Mouse (Mus musculus): Measurements from ENCODE around the gene C1rl. TPM values are rescaled to one million over a fixed set of nuclear protein-coding genes. Genes with fewer than 3 reads are reported as not detected.
A peak's percentile ranks its signal among the peaks of the same experiment; 100 is the strongest.
"Not testable (repeated sequence)": the region's sequence is repeated elsewhere in the genome, so short reads cannot be mapped to it uniquely, and the experiment has no call there.

Gene C1rl
- polyA plus RNA-seq, 1 experiment from 2014 or later = 0.42 TPM

DNA sequence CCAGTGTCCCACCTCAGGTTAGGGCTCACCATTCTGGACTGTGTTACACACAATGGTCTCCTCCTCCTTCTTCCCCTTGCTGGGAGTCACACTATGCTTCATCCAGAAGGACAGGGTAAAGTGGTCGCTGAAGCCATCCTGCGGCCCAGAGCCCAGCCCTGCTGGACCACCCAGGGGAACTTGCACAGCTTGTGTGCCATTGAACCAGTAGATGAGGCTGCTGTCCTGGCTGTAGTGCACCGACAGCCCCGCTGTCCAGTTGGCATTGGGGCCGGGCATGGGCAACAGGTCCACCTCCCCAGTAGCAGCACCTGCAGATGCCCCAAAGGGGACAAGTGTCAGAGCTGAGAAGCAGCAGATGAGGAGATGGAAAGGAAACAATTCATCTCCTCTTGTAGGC is 35.1 kb upstream of the C1rl start:
- ATAC-seq (replicated peaks; ENCODE audit: insufficient number of reproducible peaks, insufficient read depth, low FRiP score, low read depth) = no peak
- Histone ChIP-seq H3K27ac (no peak overlapping the region), H3K9me3 (replicated peaks) (no peaks in the 10 kb centered on the region), H3K36me3 (no peaks in the 10 kb centered on the region), H3K27me3 (peaks cover 5% of the 10 kb centered on the region), H3K9ac (no peak overlapping the region), H3K4me1 (replicated peaks) (no peaks in the 10 kb centered on the region), H3K4me3 (no peak overlapping the region), H3K4me2 (no peak overlapping the region)
- WGBS = 82% methylated on average over 5 of the region's 5 CpGs

DNA sequence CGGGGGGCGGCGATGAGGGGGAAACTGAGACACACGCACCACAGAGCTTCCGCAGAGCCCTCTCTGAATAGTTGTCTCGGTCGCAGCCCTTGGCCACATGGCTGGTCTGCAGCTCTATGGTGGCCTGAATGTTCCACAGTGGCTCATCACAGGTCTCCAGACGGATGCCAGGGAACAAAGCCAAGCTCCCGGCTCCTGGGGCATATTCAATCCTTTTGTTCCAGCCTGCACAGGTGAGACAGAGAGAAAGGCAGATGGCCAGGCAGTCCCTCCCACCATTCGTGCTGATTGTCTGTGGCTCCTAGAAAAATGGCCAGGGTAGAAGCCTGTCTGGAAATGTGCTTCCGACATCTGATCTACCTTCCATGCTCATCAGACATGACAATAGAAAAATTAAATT is 34.4 kb upstream of the C1rl start:
- WGBS = 83% methylated on average over 11 of the region's 11 CpGs
- H3K9ac ChIP-seq = no peak overlapping the region
- H3K4me2 ChIP-seq = no peak overlapping the region
- no peaks in the 10 kb centered on the region for H3K36me3 ChIP-seq
- no peaks in the 10 kb centered on the region for H3K9me3 ChIP-seq (replicated peaks)
- ATAC-seq (replicated peaks; ENCODE audit: insufficient number of reproducible peaks, insufficient read depth, low FRiP score, low read depth) = no peak
- no peaks in the 10 kb centered on the region for H3K4me1 ChIP-seq (replicated peaks)
- H3K27ac ChIP-seq = no peak overlapping the region
- peaks cover 12% of the 10 kb centered on the region for H3K27me3 ChIP-seq
- H3K4me3 ChIP-seq = no peak overlapping the region

DNA sequence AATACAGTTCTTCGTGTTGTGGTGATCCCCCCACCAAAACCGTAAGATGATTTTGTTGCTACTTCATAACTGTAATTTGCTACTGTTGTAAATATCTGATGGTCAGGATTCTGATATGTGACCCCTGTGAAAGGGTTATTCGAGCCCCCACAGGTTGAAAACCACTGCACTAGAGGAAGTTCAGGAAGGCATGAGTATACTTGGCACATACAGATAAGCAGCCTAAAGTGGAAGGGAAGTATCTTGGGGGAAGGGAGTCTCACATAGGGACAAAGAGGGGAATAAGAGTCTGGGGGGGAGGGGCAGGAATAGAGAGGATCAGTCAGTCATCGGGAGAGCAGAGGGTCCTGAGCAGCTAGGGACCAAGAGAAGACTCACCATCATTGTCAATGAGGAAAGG is 33.5 kb upstream of the C1rl start:
- WGBS = 64% methylated on average over 4 of the region's 4 CpGs
- Histone ChIP-seq H3K9me3 (replicated peaks) (no peaks in the 10 kb centered on the region), H3K36me3 (no peaks in the 10 kb centered on the region), H3K9ac (no peak overlapping the region), H3K27ac (no peak overlapping the region), H3K27me3 (peaks cover 20% of the 10 kb centered on the region), H3K4me2 (no peak overlapping the region), H3K4me1 (replicated peaks) (peaks cover 3% of the 10 kb centered on the region), H3K4me3 (no peak overlapping the region)
- ATAC-seq (replicated peaks; ENCODE audit: insufficient number of reproducible peaks, insufficient read depth, low FRiP score, low read depth) = no peak

DNA sequence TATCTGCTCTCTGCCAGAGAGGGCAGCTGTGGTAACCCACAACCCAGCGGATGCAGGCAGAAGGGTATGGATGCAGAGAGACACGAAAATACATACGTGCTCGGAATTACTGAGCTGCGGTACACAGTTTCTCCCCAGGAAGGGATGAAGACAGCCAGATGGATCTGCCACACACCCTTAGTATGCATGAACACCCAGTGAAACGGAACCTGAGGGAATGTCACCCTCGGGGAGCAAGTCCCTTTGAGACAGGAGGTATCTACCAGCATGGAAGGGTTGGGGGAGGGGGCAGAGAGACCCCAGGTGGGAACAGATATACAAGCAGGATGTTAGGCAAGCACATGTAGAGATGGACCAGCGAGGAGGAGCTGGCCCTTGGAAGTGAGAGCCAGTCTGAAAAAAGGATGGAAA is 29.0 kb upstream of the C1rl start:
- no peaks in the 10 kb centered on the region for H3K9me3 ChIP-seq (replicated peaks)
- no peaks in the 10 kb centered on the region for H3K36me3 ChIP-seq
- ATAC-seq (replicated peaks; ENCODE audit: insufficient number of reproducible peaks, insufficient read depth, low FRiP score, low read depth) = no peak
- 25% methylated on average over 8 of the region's 8 CpGs for WGBS
- no peak overlapping the region for H3K27ac ChIP-seq
- peaks cover 15% of the 10 kb centered on the region for H3K4me1 ChIP-seq (replicated peaks)
- peaks cover 25% of the 10 kb centered on the region for H3K27me3 ChIP-seq
- H3K9ac ChIP-seq = no peak overlapping the region
- H3K4me3 ChIP-seq = no peak overlapping the region; the same call in 1 of the 2 replicates
- peak overlapping the region; percentile 91 for H3K4me2 ChIP-seq

- peak within 1 kb of the TSS; percentile 91 for H3K4me2 ChIP-seq
- no peaks in the 10 kb centered on the region for H3K36me3 ChIP-seq
- peak within 1 kb of the TSS; percentile 47; the same call in 1 of the 2 replicates for H3K9ac ChIP-seq
- WGBS = 7% methylated on average over 27 of the region's 27 CpGs
- peak within 1 kb of the TSS; percentile 49 for H3K4me3 ChIP-seq
- no peak within 1 kb of the TSS for H3K27ac ChIP-seq
- no peaks in the 10 kb centered on the region for H3K9me3 ChIP-seq (replicated peaks)
- H3K27me3 ChIP-seq = peaks cover 25% of the 10 kb centered on the region
- H3K4me1 ChIP-seq (replicated peaks) = peaks cover 15% of the 10 kb centered on the region
- ATAC-seq (replicated peaks; ENCODE audit: insufficient number of reproducible peaks, insufficient read depth, low FRiP score, low read depth) = peak; percentile 83
Measured at GRCm38 (mm10) chr6:124464305-124465271, 28.3 kb upstream of the C1rl start, which contains the start of gene Clstn3. Gene Clstn3 (minus strand): TSS chr6:124464794.

DNA sequence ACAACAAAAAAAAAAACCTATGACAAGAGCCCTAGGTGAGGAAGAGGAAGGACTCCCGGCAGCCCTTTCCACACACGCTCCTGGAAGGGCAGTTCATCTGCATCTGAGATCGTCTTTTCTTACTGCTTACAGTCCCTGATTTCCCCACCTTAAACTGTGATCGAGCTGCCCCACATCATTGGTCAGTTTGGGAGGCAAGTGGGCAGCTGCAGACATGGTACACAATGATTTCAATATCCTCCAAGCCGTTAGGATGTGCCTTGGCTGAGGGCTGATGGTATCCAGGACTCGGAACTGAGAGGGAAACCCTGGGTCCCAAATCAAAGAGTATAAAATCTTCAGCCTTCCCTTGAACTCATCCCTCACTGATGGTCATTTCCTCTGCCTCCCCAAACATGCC is 27.6 kb upstream of the C1rl start:
- no peaks in the 10 kb centered on the region for H3K9me3 ChIP-seq (replicated peaks)
- H3K9ac ChIP-seq = 0 out of 2 replicates have a peak overlapping the region, but pooled peaks have one; percentile 47
- H3K4me3 ChIP-seq = peak overlapping the region; percentile 49
- H3K4me1 ChIP-seq (replicated peaks) = peaks cover 15% of the 10 kb centered on the region
- peaks cover 25% of the 10 kb centered on the region for H3K27me3 ChIP-seq
- ATAC-seq (replicated peaks; ENCODE audit: insufficient number of reproducible peaks, insufficient read depth, low FRiP score, low read depth) = no peak
- peak overlapping the region; percentile 91 for H3K4me2 ChIP-seq
- H3K36me3 ChIP-seq = no peaks in the 10 kb centered on the region
- WGBS = 37% methylated on average over 6 of the region's 6 CpGs
- H3K27ac ChIP-seq = no peak overlapping the region

- Histone ChIP-seq H3K27ac (no peak overlapping the region), H3K9ac (no peak overlapping the region), H3K4me1 (replicated peaks) (peaks cover 15% of the 10 kb centered on the region), H3K36me3 (no peaks in the 10 kb centered on the region), H3K4me3 (no peak overlapping the region), H3K27me3 (peaks cover 25% of the 10 kb centered on the region), H3K9me3 (replicated peaks) (no peaks in the 10 kb centered on the region), H3K4me2 (peak overlapping the region; percentile 91; the same call in 1 of the 2 replicates)
- WGBS = 65% methylated on average over 6 of the region's 6 CpGs
- ATAC-seq (replicated peaks; ENCODE audit: insufficient number of reproducible peaks, insufficient read depth, low FRiP score, low read depth) = no peak
Measured at GRCm38 (mm10) chr6:124465729-124466128, 27.2 kb upstream of the C1rl start.

- no peak overlapping the region for H3K27ac ChIP-seq
- no peak for ATAC-seq (replicated peaks; ENCODE audit: insufficient number of reproducible peaks, insufficient read depth, low FRiP score, low read depth)
- H3K9ac ChIP-seq = no peak overlapping the region
- no peaks in the 10 kb centered on the region for H3K4me1 ChIP-seq (replicated peaks)
- no peak overlapping the region for H3K4me2 ChIP-seq
- H3K27me3 ChIP-seq = no peaks in the 10 kb centered on the region
- WGBS = 87% methylated on average over 3 of the region's 3 CpGs
- no peaks in the 10 kb centered on the region for H3K9me3 ChIP-seq (replicated peaks)
- H3K36me3 ChIP-seq = no peaks in the 10 kb centered on the region
- H3K4me3 ChIP-seq = no peak overlapping the region
Measured at GRCm38 (mm10) chr6:124471121-124471520, 21.8 kb upstream of the C1rl start.

DNA sequence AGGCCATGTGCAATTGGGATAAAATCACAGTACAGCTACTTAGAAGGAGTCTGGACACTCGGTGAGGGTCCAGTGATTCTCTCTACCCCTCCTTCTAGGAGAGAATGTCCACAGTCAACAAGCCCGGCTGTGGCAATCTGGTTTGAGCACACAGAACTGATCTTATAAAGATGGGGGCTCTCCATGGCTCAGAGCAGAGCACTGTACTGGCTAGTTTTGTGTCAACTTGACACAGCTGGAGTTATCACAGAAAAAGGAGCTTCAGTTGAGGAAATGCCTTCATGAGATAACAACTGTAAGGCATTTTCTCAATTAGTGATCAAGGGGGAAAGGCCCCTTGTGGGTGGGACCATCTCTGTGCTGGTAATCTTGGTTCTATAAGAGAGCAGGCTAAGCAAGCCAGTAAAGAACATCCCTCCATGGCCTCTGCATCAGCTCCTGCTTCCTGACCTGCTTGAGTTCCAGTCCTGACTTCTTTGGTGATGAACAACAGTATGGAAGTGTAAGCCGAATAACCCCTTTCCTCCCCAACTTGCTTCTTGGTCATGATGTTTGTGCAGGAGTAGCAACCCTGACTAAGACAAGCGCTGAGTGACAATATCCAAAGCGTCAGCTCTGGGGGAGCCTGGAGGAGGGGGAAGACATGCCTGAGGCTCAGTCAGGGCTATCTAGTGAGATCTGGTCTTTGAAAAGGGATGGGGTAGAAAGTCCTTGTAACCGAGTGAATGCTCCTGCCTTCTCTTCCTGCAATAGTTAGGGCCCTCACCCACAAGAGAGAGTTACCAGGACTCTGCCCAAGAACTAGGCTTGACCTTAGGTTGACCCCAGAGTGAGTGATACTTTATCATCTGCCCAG is 20.9 kb upstream of the C1rl start:
- not testable (repeated sequence) for H3K9ac ChIP-seq; H3K4me2 ChIP-seq; H3K27me3 ChIP-seq; H3K4me3 ChIP-seq; H3K9me3 ChIP-seq (replicated peaks); H3K4me1 ChIP-seq (replicated peaks); H3K27ac ChIP-seq; ATAC-seq (replicated peaks; ENCODE audit: insufficient number of reproducible peaks, insufficient read depth, low FRiP score, low read depth); H3K36me3 ChIP-seq
- 67% methylated on average over 6 of the region's 6 CpGs for WGBS

GRCm38 (mm10) chr6:124472801-124473200 is 20.1 kb upstream of the C1rl start:
- Histone ChIP-seq H3K9ac (no peak overlapping the region), H3K27ac (no peak overlapping the region), H3K27me3 (no peaks in the 10 kb centered on the region), H3K4me2 (no peak overlapping the region), H3K4me1 (replicated peaks) (peaks cover 5% of the 10 kb centered on the region; the same call in 1 of the 2 replicates), H3K9me3 (replicated peaks) (no peaks in the 10 kb centered on the region), H3K36me3 (no peaks in the 10 kb centered on the region), H3K4me3 (no peak overlapping the region)
- no peak for ATAC-seq (replicated peaks; ENCODE audit: insufficient number of reproducible peaks, insufficient read depth, low FRiP score, low read depth)
- 32% methylated on average over 6 of the region's 6 CpGs for WGBS

- WGBS = 76% methylated on average over 11 of the region's 11 CpGs
- Histone ChIP-seq H3K27ac (no peak overlapping the region), H3K4me1 (replicated peaks) (peaks cover 9% of the 10 kb centered on the region; the same call in 1 of the 2 replicates), H3K36me3 (no peaks in the 10 kb centered on the region), H3K27me3 (no peaks in the 10 kb centered on the region), H3K4me2 (no peak overlapping the region), H3K9me3 (replicated peaks) (no peaks in the 10 kb centered on the region), H3K4me3 (no peak overlapping the region), H3K9ac (no peak overlapping the region)
- no peak for ATAC-seq (replicated peaks; ENCODE audit: insufficient number of reproducible peaks, insufficient read depth, low FRiP score, low read depth)
Measured at GRCm38 (mm10) chr6:124474621-124475020, 18.3 kb upstream of the C1rl start.
